Mouse (Mus musculus): ENCODE data around the gene Emg1. TPM values are rescaled to one million over a fixed set of nuclear protein-coding genes. Genes with fewer than 3 reads are reported as not detected.

Gene Emg1
- total and polyA plus RNA-seq, 2 experiments = 46.0 to 97.4 TPM

- no peaks in the 10 kb centered on the region for H3K36me3 ChIP-seq (ENCODE audit: control insufficient read depth, insufficient read depth, low read length)
- H3K4me1 ChIP-seq (ENCODE audit: control insufficient read depth, insufficient read depth, low read length) = peaks cover 24% of the 10 kb centered on the region
- DNase-seq (ENCODE audit: extremely low read depth, low read depth, low spot score) = peak; percentile 87
- 2% methylated on average over 81 of the region's 87 CpGs for WGBS
- H3K27ac ChIP-seq (replicated peaks; ENCODE audit: insufficient read depth, low read depth, low read length) = peak within 1 kb of the TSS; percentile 97
- peaks cover 26% of the 10 kb centered on the region; the same call in 1 of the 2 replicates for H3K79me2 ChIP-seq (ENCODE audit: control insufficient read depth, insufficient read depth, low read length)
- H3K4me3 ChIP-seq (ENCODE audit: insufficient read depth, low read depth, low read length) = peak within 1 kb of the TSS; percentile 85
- TF ChIP-seq POLR2A (IDR thresholded peaks at IDR 0.05; ENCODE audit: extremely low read depth, insufficient read depth, low read length) (peak; percentile 88), CTCF (IDR thresholded peaks at IDR 0.05; ENCODE audit: low read depth, low read length) (peak; percentile 77)
- peak within 1 kb of the TSS; percentile 93 for H3K9ac ChIP-seq (ENCODE audit: low read depth, low read length)
- no peaks in the 10 kb centered on the region for H3K27me3 ChIP-seq (ENCODE audit: control insufficient read depth, insufficient read depth, low read length)
Observed at GRCm38 (mm10) chr6:124662477-124663423, 49.2 kb downstream of the Emg1 start, which contains the start of gene Lpcat3. Gene Lpcat3 (plus strand): TSS chr6:124663027.

GRCm38 (mm10) chr6:124661995-124662394, 50.0 kb downstream of the Emg1 start:
- Histone ChIP-seq H3K27me3 (ENCODE audit: control insufficient read depth, insufficient read depth, low read length) (no peaks in the 10 kb centered on the region), H3K79me2 (ENCODE audit: control insufficient read depth, insufficient read depth, low read length) (peaks cover 19% of the 10 kb centered on the region; the same call in 1 of the 2 replicates), H3K36me3 (ENCODE audit: control insufficient read depth, insufficient read depth, low read length) (no peaks in the 10 kb centered on the region), H3K4me1 (ENCODE audit: control insufficient read depth, insufficient read depth, low read length) (peaks cover 18% of the 10 kb centered on the region), H3K9ac (ENCODE audit: low read depth, low read length) (no peak overlapping the region), H3K27ac (replicated peaks; ENCODE audit: insufficient read depth, low read depth, low read length) (peak overlapping the region; percentile 58; the same call in 1 of the 2 replicates), H3K4me3 (ENCODE audit: insufficient read depth, low read depth, low read length) (peak overlapping the region; percentile 40)
- DNase-seq (ENCODE audit: extremely low read depth, low read depth, low spot score) = peak; percentile 14
- WGBS = 47% methylated on average over 6 of the region's 6 CpGs
- TF ChIP-seq CTCF (IDR thresholded peaks at IDR 0.05; ENCODE audit: low read depth, low read length) (no peak), POLR2A (IDR thresholded peaks at IDR 0.05; ENCODE audit: extremely low read depth, insufficient read depth, low read length) (no peak)

- TF ChIP-seq POLR2A (IDR thresholded peaks at IDR 0.05; ENCODE audit: extremely low read depth, insufficient read depth, low read length) (no peak), CTCF (IDR thresholded peaks at IDR 0.05; ENCODE audit: low read depth, low read length) (no peak)
- Histone ChIP-seq H3K4me1 (ENCODE audit: control insufficient read depth, insufficient read depth, low read length) (peaks cover 15% of the 10 kb centered on the region), H3K36me3 (ENCODE audit: control insufficient read depth, insufficient read depth, low read length) (no peaks in the 10 kb centered on the region), H3K27ac (replicated peaks; ENCODE audit: insufficient read depth, low read depth, low read length) (no peak overlapping the region), H3K4me3 (ENCODE audit: insufficient read depth, low read depth, low read length) (no peak overlapping the region), H3K79me2 (ENCODE audit: control insufficient read depth, insufficient read depth, low read length) (peaks cover 16% of the 10 kb centered on the region; the same call in 1 of the 2 replicates), H3K27me3 (ENCODE audit: control insufficient read depth, insufficient read depth, low read length) (no peaks in the 10 kb centered on the region), H3K9ac (ENCODE audit: low read depth, low read length) (no peak overlapping the region)
- no peak for DNase-seq (ENCODE audit: extremely low read depth, low read depth, low spot score)
- 93% methylated on average over 4 of the region's 4 CpGs for WGBS
Observed at GRCm38 (mm10) chr6:124661156-124661806, 50.7 kb downstream of the Emg1 start.

- WGBS = 75% methylated on average over 2 of the region's 2 CpGs
- no peak overlapping the region for H3K27ac ChIP-seq (replicated peaks; ENCODE audit: insufficient read depth, low read depth, low read length)
- DNase-seq (ENCODE audit: extremely low read depth, low read depth, low spot score) = no peak
- no peaks in the 10 kb centered on the region for H3K27me3 ChIP-seq (ENCODE audit: control insufficient read depth, insufficient read depth, low read length)
- no peaks in the 10 kb centered on the region for H3K4me1 ChIP-seq (ENCODE audit: control insufficient read depth, insufficient read depth, low read length)
- H3K9ac ChIP-seq (ENCODE audit: low read depth, low read length) = no peak overlapping the region
- no peaks in the 10 kb centered on the region for H3K36me3 ChIP-seq (ENCODE audit: control insufficient read depth, insufficient read depth, low read length)
- H3K4me3 ChIP-seq (ENCODE audit: insufficient read depth, low read depth, low read length) = no peak overlapping the region
- peaks cover under 1% of the 10 kb centered on the region; the same call in 1 of the 2 replicates for H3K79me2 ChIP-seq (ENCODE audit: control insufficient read depth, insufficient read depth, low read length)
- no peak for TF ChIP-seq POLR2A (IDR thresholded peaks at IDR 0.05; ENCODE audit: extremely low read depth, insufficient read depth, low read length)
- no peak for TF ChIP-seq CTCF (IDR thresholded peaks at IDR 0.05; ENCODE audit: low read depth, low read length)
Observed at GRCm38 (mm10) chr6:124658067-124658466, 53.9 kb downstream of the Emg1 start.

- no peaks in the 10 kb centered on the region for H3K36me3 ChIP-seq (ENCODE audit: control insufficient read depth, insufficient read depth, low read length)
- H3K27ac ChIP-seq (replicated peaks; ENCODE audit: insufficient read depth, low read depth, low read length) = no peak overlapping the region
- DNase-seq (ENCODE audit: extremely low read depth, low read depth, low spot score) = no peak
- no peak overlapping the region for H3K9ac ChIP-seq (ENCODE audit: low read depth, low read length)
- H3K4me3 ChIP-seq (ENCODE audit: insufficient read depth, low read depth, low read length) = no peak overlapping the region
- TF ChIP-seq CTCF (IDR thresholded peaks at IDR 0.05; ENCODE audit: low read depth, low read length) = no peak
- TF ChIP-seq POLR2A (IDR thresholded peaks at IDR 0.05; ENCODE audit: extremely low read depth, insufficient read depth, low read length) = no peak
- H3K79me2 ChIP-seq (ENCODE audit: control insufficient read depth, insufficient read depth, low read length) = no peaks in the 10 kb centered on the region
- H3K27me3 ChIP-seq (ENCODE audit: control insufficient read depth, insufficient read depth, low read length) = no peaks in the 10 kb centered on the region
- WGBS = 76% methylated on average over 6 of the region's 6 CpGs
- no peaks in the 10 kb centered on the region for H3K4me1 ChIP-seq (ENCODE audit: control insufficient read depth, insufficient read depth, low read length)
Observed at GRCm38 (mm10) chr6:124655893-124656292, 56.1 kb downstream of the Emg1 start.

Other genes starting within 250 kb of the Emg1 start
- 1.6 and 2.7 TPM in 2 replicates for gene Clstn3, start 247.4 kb downstream of the Emg1 start, total RNA-seq (2014; rRNA removed)
- 4.1 and 4.4 TPM in 2 replicates for gene Clstn3, start 247.4 kb downstream of the Emg1 start, polyA plus RNA-seq (2012; rRNA removed)
- gene C1rl, start 219.1 kb downstream of the Emg1 start, total RNA-seq (2014; rRNA removed) = 53.6 and 59.5 TPM in 2 replicates
- 67.3 and 73.0 TPM in 2 replicates for gene C1rl, start 219.1 kb downstream of the Emg1 start, polyA plus RNA-seq (2012; rRNA removed)
- 165 and 177 TPM in 2 replicates for gene C1ra, start 199.8 kb downstream of the Emg1 start, total RNA-seq (2014; rRNA removed)
- gene C1ra, start 199.8 kb downstream of the Emg1 start, polyA plus RNA-seq (2012; rRNA removed) = 92.5 and 119 TPM in 2 replicates
- gene C1s1, start 169.8 kb downstream of the Emg1 start, total RNA-seq (2014; rRNA removed) = 384 and 554 TPM in 2 replicates
- gene C1s1, start 169.8 kb downstream of the Emg1 start, polyA plus RNA-seq (2012; rRNA removed) = 174 and 206 TPM in 2 replicates
- under 0.01 TPM in 1 of 2 replicates, not detected in the other for gene C1rb, start 141.9 kb downstream of the Emg1 start, total RNA-seq (2014; rRNA removed)
- gene C1rb, start 141.9 kb downstream of the Emg1 start, polyA plus RNA-seq (2012; rRNA removed) = 0.12 TPM in 1 of 2 replicates, not detected in the other
- 0.09 TPM in 1 of 2 replicates, not detected in the other for gene C1s2, start 76.1 kb downstream of the Emg1 start, total RNA-seq (2014; rRNA removed)
- not detected in 2 replicates for gene C1s2, start 76.1 kb downstream of the Emg1 start, polyA plus RNA-seq (2012; rRNA removed)
- 72.4 and 99.9 TPM in 2 replicates for gene Lpcat3, start 49.2 kb downstream of the Emg1 start, total RNA-seq (2014; rRNA removed)
- 172 and 188 TPM in 2 replicates for gene Lpcat3, start 49.2 kb downstream of the Emg1 start, polyA plus RNA-seq (2012; rRNA removed)
- gene Phb2, start 158 bp upstream of the Emg1 start, total RNA-seq (2014; rRNA removed) = 140 and 151 TPM in 2 replicates
- gene Phb2, start 158 bp upstream of the Emg1 start, polyA plus RNA-seq (2012; rRNA removed) = 209 and 210 TPM in 2 replicates
- gene Ptpn6, start 26.5 kb upstream of the Emg1 start, total RNA-seq (2014; rRNA removed) = 16.7 and 19.7 TPM in 2 replicates
- gene Ptpn6, start 26.5 kb upstream of the Emg1 start, polyA plus RNA-seq (2012; rRNA removed) = 17.3 and 17.8 TPM in 2 replicates
- 125 and 140 TPM in 2 replicates for gene Grcc10, start 29.2 kb upstream of the Emg1 start, total RNA-seq (2014; rRNA removed)
- 203 and 216 TPM in 2 replicates for gene Grcc10, start 29.2 kb upstream of the Emg1 start, polyA plus RNA-seq (2012; rRNA removed)
- gene Gm45234, start 43.8 kb upstream of the Emg1 start, total RNA-seq (2014; rRNA removed) = not detected in 2 replicates
- gene Gm45234, start 43.8 kb upstream of the Emg1 start, polyA plus RNA-seq (2012; rRNA removed) = not detected in 2 replicates
- gene Atn1, start 44.3 kb upstream of the Emg1 start, total RNA-seq (2014; rRNA removed) = 1.4 and 1.5 TPM in 2 replicates
- 9.6 and 10.9 TPM in 2 replicates for gene Atn1, start 44.3 kb upstream of the Emg1 start, polyA plus RNA-seq (2012; rRNA removed)
- gene Eno2, start 57.5 kb upstream of the Emg1 start, total RNA-seq (2014; rRNA removed) = 0.09 and 0.67 TPM in 2 replicates
- 0.19 and 0.34 TPM in 2 replicates for gene Eno2, start 57.5 kb upstream of the Emg1 start, polyA plus RNA-seq (2012; rRNA removed)
- gene Lrrc23, start 67.5 kb upstream of the Emg1 start, total RNA-seq (2014; rRNA removed) = not detected in 2 replicates
- gene Lrrc23, start 67.5 kb upstream of the Emg1 start, polyA plus RNA-seq (2012; rRNA removed) = not detected in 2 replicates
- gene Spsb2, start 96.5 kb upstream of the Emg1 start, total RNA-seq (2014; rRNA removed) = 9.9 and 14.1 TPM in 2 replicates
- 20.1 and 21.6 TPM in 2 replicates for gene Spsb2, start 96.5 kb upstream of the Emg1 start, polyA plus RNA-seq (2012; rRNA removed)
- 422 and 433 TPM in 2 replicates for gene Tpi1, start 102.1 kb upstream of the Emg1 start, total RNA-seq (2014; rRNA removed)
- 491 and 524 TPM in 2 replicates for gene Tpi1, start 102.1 kb upstream of the Emg1 start, polyA plus RNA-seq (2012; rRNA removed)
- gene Usp5, start 117.3 kb upstream of the Emg1 start, total RNA-seq (2014; rRNA removed) = 50.5 and 55.9 TPM in 2 replicates
- 47.9 and 49.3 TPM in 2 replicates for gene Usp5, start 117.3 kb upstream of the Emg1 start, polyA plus RNA-seq (2012; rRNA removed)
- gene Cdca3, start 117.4 kb upstream of the Emg1 start, total RNA-seq (2014; rRNA removed) = 1.1 and 3.2 TPM in 2 replicates
- 2.1 and 2.6 TPM in 2 replicates for gene Cdca3, start 117.4 kb upstream of the Emg1 start, polyA plus RNA-seq (2012; rRNA removed)
- not detected in 2 replicates for gene Gnb3, start 128.1 kb upstream of the Emg1 start, total RNA-seq (2014; rRNA removed)
- gene Gnb3, start 128.1 kb upstream of the Emg1 start, polyA plus RNA-seq (2012; rRNA removed) = not detected in 2 replicates
- 2.1 and 2.5 TPM in 2 replicates for gene P3h3, start 145.6 kb upstream of the Emg1 start, total RNA-seq (2014; rRNA removed)
- 2.5 and 3.0 TPM in 2 replicates for gene P3h3, start 145.6 kb upstream of the Emg1 start, polyA plus RNA-seq (2012; rRNA removed)
- gene Gpr162, start 151.8 kb upstream of the Emg1 start, total RNA-seq (2014; rRNA removed) = 0.09 and 0.27 TPM in 2 replicates
- 0.42 and 0.44 TPM in 2 replicates for gene Gpr162, start 151.8 kb upstream of the Emg1 start, polyA plus RNA-seq (2012; rRNA removed)
- 0.27 and 0.83 TPM in 2 replicates for gene Cd4, start 176.0 kb upstream of the Emg1 start, total RNA-seq (2014; rRNA removed)
- 0.19 and 0.46 TPM in 2 replicates for gene Cd4, start 176.0 kb upstream of the Emg1 start, polyA plus RNA-seq (2012; rRNA removed)
- gene Lag3, start 199.5 kb upstream of the Emg1 start, total RNA-seq (2014; rRNA removed) = 0.09 and 0.13 TPM in 2 replicates
- gene Lag3, start 199.5 kb upstream of the Emg1 start, polyA plus RNA-seq (2012; rRNA removed) = 0.39 and 0.67 TPM in 2 replicates
- gene Ptms, start 207.9 kb upstream of the Emg1 start, total RNA-seq (2014; rRNA removed) = 80.7 and 101 TPM in 2 replicates
- gene Ptms, start 207.9 kb upstream of the Emg1 start, polyA plus RNA-seq (2012; rRNA removed) = 2,256 and 3,281 TPM in 2 replicates
- gene Mlf2, start 219.2 kb upstream of the Emg1 start, total RNA-seq (2014; rRNA removed) = 74.6 and 101 TPM in 2 replicates
- gene Mlf2, start 219.2 kb upstream of the Emg1 start, polyA plus RNA-seq (2012; rRNA removed) = 265 and 285 TPM in 2 replicates

Measured in liver, adult 2 months (tissue).